Mouse (Mus musculus): ENCODE measurements around the gene Nyap2. TPM values are rescaled to one million over a fixed set of nuclear protein-coding genes. Genes with fewer than 3 reads are reported as not detected.

Gene Nyap2
- polyA plus RNA-seq, 1 experiment from 2014 or later: 0.31 TPM

DNA sequence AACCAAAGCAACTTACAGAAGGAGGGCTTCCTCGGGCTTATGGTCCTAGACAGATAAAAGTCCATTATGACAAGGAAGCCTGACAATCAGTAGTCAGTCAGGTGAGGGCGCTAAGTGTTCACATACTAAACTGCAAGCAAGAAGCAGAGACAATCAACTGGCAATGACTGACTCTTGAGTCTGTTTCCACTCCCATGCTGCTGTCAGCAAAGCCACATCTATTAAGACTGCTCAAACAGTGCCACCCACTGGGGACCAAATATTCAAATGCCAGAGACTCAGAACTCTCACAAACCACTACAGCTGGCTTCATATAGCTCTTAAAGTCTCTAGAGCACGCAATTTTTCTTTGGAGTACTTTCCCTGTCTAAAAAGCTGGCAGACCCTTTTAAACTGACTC, 226.6 kb downstream of the Nyap2 start:
- Histone ChIP-seq H3K27ac (no peak overlapping the region), H3K4me1 (0 out of 2 replicates have a peak, but pooled peaks cover 2% of the 10 kb centered on the region), H3K27me3 (peaks cover 4% of the 10 kb centered on the region; the same call in 1 of the 2 replicates), H3K4me2 (no peak overlapping the region), H3K36me3 (no peaks in the 10 kb centered on the region), H3K9me3 (no peaks in the 10 kb centered on the region), H3K4me3 (no peak overlapping the region), H3K9ac (no peak overlapping the region)
- 55% methylated on average over 3 of the region's 3 CpGs for WGBS
- ATAC-seq (ENCODE audit: insufficient number of reproducible peaks, insufficient read depth, low FRiP score, low TSS enrichment, low read depth): no peak

DNA sequence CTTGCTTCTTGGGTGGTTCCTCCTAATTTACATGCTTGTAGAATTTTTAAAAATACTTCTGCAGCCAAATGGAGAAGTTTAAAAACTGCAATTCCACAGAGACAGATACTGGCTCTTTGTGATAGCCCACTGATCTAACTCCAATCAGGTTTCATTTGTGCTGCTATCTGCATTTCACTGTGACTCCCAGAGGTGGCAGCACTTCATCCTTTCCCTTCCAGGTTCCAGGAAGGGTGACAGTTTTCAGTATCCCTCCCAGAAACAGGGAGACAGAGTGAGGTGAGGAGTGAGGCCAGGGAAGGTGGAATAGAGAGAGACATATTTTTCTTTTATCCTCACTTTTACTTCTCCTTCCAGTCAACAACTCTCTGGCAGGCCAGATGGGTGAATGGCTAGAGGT, 230.7 kb downstream of the Nyap2 start:
- H3K27me3 ChIP-seq: peaks cover 6% of the 10 kb centered on the region; the same call in 1 of the 2 replicates
- H3K9me3 ChIP-seq: no peaks in the 10 kb centered on the region
- H3K9ac ChIP-seq: no peak overlapping the region
- no peak for ATAC-seq (ENCODE audit: insufficient number of reproducible peaks, insufficient read depth, low FRiP score, low TSS enrichment, low read depth)
- H3K4me1 ChIP-seq: no peaks in the 10 kb centered on the region
- no peak overlapping the region for H3K4me2 ChIP-seq
- no peaks in the 10 kb centered on the region for H3K36me3 ChIP-seq
- no peak overlapping the region for H3K4me3 ChIP-seq
- no peak overlapping the region for H3K27ac ChIP-seq

DNA sequence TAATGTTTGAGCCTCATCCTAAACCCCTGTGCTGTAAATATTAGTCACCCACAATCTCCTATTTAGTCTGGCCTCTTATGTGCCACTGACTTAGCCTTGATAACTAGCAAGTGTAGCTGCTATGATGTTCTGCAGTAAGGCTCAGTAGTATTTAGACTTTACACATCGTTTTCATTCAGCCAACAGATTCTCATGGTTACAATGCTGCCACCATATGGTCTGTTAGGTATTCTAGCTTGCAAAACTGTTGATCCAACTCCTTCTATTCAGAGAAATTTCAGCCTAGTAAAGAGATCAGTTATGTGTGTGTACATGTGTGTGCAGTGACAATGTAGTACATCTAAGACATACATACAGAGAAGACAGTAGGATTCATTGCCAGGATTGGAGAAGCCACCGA, 231.2 kb downstream of the Nyap2 start:
- no peaks in the 10 kb centered on the region for H3K9me3 ChIP-seq
- WGBS: 67% methylated on average over 2 of the region's 2 CpGs
- no peak overlapping the region for H3K4me2 ChIP-seq

DNA sequence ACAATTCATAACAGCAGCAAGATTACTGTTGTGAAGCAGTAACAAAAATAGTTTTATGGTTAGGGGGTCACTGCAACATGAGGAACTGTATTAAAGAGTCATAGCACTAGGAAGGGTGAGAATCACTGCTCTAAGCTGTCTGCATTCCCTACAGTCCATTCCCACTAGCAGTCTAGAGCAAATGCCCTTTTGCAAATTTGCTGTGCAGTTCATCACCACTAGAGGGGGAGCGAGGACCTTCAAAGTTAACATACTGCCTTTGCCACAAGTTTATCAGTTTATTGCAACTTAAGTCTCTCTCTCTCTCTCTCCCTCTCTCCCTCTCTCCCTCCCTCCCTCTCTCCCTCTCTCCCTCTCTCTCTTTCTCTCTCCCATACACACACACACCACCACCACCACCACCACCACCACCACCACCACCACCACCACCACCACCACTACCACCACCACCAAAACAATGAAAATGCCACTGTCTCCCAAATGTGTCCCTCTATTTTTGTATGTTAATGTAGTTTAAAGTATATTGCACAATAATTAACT, 233.4 kb downstream of the Nyap2 start:
- H3K9me3 ChIP-seq: no peaks in the 10 kb centered on the region
- WGBS: 0% methylated on average over 1 of the region's 1 CpGs
- H3K9ac ChIP-seq: no peak overlapping the region
- no peak overlapping the region for H3K27ac ChIP-seq
- ATAC-seq (ENCODE audit: insufficient number of reproducible peaks, insufficient read depth, low FRiP score, low TSS enrichment, low read depth): no peak
- H3K27me3 ChIP-seq: peaks cover 6% of the 10 kb centered on the region; the same call in 1 of the 2 replicates
- H3K36me3 ChIP-seq: no peaks in the 10 kb centered on the region
- H3K4me2 ChIP-seq: no peak overlapping the region
- no peak overlapping the region for H3K4me3 ChIP-seq
- no peaks in the 10 kb centered on the region for H3K4me1 ChIP-seq

More for the DNA sequence above, 231.2 kb downstream of the Nyap2 start:
- H3K4me3 ChIP-seq: no peak overlapping the region
- H3K9ac ChIP-seq: no peak overlapping the region
- H3K27ac ChIP-seq: no peak overlapping the region
- H3K36me3 ChIP-seq: no peaks in the 10 kb centered on the region
- no peaks in the 10 kb centered on the region for H3K4me1 ChIP-seq
- no peak for ATAC-seq (ENCODE audit: insufficient number of reproducible peaks, insufficient read depth, low FRiP score, low TSS enrichment, low read depth)
- H3K27me3 ChIP-seq: peaks cover 6% of the 10 kb centered on the region; the same call in 1 of the 2 replicates

DNA sequence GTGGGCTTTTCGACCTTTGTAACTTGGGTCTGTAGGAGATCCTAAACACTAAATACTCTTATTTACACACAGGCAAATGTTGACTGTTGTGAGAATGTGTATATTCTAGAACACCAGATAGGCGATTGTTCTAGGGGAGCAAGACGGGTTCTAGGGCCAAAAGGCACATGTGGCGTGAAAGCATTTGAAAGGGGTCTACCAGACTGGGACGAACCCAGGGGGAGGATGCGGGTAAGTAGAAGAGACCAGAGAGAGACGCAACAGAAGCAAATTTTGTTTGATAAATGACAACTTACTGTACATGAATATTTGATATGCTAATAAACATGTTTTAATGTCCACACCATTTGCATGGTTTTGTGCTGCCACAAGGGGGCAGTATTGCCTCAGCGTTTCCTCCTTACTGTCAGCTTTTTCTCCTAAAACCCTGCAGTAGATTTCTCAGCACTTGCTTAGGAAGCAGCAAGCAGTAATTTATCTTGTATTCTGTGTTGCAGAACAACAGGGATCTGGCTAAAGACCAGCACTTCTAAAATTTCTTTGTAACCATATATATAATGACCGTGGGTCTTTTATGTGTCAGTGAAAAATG, 239.7 kb downstream of the Nyap2 start:
- 51% methylated on average over 9 of the region's 9 CpGs for WGBS
- H3K9me3 ChIP-seq: no peaks in the 10 kb centered on the region
- H3K27me3 ChIP-seq: no peaks in the 10 kb centered on the region
- no peak overlapping the region for H3K4me2 ChIP-seq
- ATAC-seq (ENCODE audit: insufficient number of reproducible peaks, insufficient read depth, low FRiP score, low TSS enrichment, low read depth): no peak
- no peak overlapping the region for H3K27ac ChIP-seq
- 0 out of 2 replicates have a peak, but pooled peaks cover 5% of the 10 kb centered on the region for H3K4me1 ChIP-seq
- no peaks in the 10 kb centered on the region for H3K36me3 ChIP-seq
- H3K4me3 ChIP-seq: no peak overlapping the region
- no peak overlapping the region for H3K9ac ChIP-seq

DNA sequence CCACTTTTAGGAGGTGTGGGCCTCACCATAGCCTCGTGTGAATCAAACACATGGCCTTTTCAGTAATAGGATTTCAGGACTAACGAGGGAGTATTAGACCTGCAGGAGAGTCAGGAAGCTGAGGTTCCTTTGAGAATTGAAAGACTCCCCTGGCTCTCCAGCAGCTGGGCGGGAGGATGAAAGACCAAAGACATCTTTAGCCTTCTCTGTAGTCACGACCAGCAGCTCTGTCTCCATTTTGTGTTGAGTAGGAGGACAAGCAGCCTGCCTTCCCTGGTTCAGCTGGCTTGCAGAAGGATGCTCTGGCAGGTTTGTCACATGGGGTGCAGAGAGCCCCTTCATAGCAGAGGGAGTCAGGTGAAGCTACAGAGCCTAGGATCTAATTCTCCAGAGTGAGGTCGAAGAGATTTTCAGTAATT, 240.3 kb downstream of the Nyap2 start:
- Histone ChIP-seq H3K27me3 (no peaks in the 10 kb centered on the region), H3K36me3 (no peaks in the 10 kb centered on the region), H3K9me3 (no peaks in the 10 kb centered on the region), H3K4me1 (0 out of 2 replicates have a peak, but pooled peaks cover 5% of the 10 kb centered on the region), H3K4me2 (no peak overlapping the region), H3K27ac (no peak overlapping the region), H3K4me3 (no peak overlapping the region), H3K9ac (no peak overlapping the region)
- ATAC-seq (ENCODE audit: insufficient number of reproducible peaks, insufficient read depth, low FRiP score, low TSS enrichment, low read depth): no peak
- 40% methylated on average over 5 of the region's 5 CpGs for WGBS

DNA sequence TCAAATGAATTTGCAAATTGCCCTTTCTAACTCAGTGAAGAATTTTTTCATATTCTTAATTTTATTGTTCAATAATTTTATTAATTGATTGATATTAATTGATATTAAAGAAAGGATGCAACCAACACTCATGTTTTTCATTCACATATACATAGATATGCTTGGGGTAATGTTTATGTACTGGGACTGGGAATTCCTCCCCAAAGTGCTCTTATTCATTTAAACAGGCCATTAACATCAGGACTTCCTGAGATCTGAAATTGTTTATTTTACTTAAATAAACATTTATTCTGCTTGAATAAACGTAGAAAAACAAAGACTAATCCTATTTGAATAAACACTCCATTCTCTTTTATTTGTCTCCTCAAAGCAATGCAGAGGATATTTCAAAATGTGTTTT, 311.0 kb downstream of the Nyap2 start:
- H3K9ac ChIP-seq: no peak overlapping the region
- H3K4me1 ChIP-seq: no peaks in the 10 kb centered on the region
- no peak overlapping the region for H3K27ac ChIP-seq
- H3K4me2 ChIP-seq: no peak overlapping the region
- peaks cover 3% of the 10 kb centered on the region; the same call in 1 of the 2 replicates for H3K9me3 ChIP-seq
- no peak for ATAC-seq (ENCODE audit: insufficient number of reproducible peaks, insufficient read depth, low FRiP score, low TSS enrichment, low read depth)
- WGBS: 30% methylated on average over 1 of the region's 1 CpGs
- H3K36me3 ChIP-seq: no peaks in the 10 kb centered on the region
- no peaks in the 10 kb centered on the region for H3K27me3 ChIP-seq
- no peak overlapping the region for H3K4me3 ChIP-seq
